Mouse (Mus musculus): Measurements from ENCODE around the gene Foxn4. TPM values are rescaled to one million over a fixed set of nuclear protein-coding genes. Genes with fewer than 3 reads are reported as not detected.

The Foxn4 gene
- total and polyA plus RNA-seq, 3 experiments: 0.12 TPM; not detected in 2

DNA sequence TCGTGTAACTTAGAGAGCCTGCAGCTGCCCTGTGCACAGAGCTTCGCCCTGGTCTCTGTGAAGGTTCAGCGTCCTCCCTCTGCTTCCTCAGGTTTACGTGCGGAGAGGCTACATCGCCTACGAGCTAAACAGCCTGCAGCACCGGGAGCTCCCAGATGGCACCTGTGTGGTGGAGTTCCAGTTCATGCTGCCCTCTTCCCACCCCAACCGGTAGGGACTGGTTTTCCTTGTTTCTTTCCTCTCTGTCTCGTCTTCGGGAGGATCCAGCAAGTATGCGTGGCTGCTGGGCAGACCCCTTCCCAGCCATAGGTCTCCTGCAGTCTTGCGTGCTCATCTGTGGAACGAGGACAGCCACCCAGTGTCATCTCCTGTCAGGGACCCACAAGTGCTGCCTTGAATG, 54.8 kb downstream of the Foxn4 start:
- H3K36me3 ChIP-seq (ENCODE audit: control insufficient read depth, insufficient read depth, low read length): no peaks in the 10 kb centered on the region
- H3K9ac ChIP-seq (ENCODE audit: low read depth, low read length): no peak overlapping the region
- TF ChIP-seq POLR2A (IDR thresholded peaks at IDR 0.05; ENCODE audit: insufficient read depth, low read depth, low read length): no peak
- TF ChIP-seq EP300 (IDR thresholded peaks at IDR 0.05; ENCODE audit: insufficient read depth, low read depth, low read length): no peak
- TF ChIP-seq CTCF (IDR thresholded peaks at IDR 0.05): no peak
- H3K4me1 ChIP-seq (ENCODE audit: control insufficient read depth, insufficient read depth, low read length): no peaks in the 10 kb centered on the region
- H3K27me3 ChIP-seq (ENCODE audit: control insufficient read depth, insufficient read depth, low read length): no peaks in the 10 kb centered on the region
- WGBS: 90% methylated on average over 14 of the region's 14 CpGs
- intact Hi-C loops (cut with DNase I): no loop called here
- H3K27ac ChIP-seq: no peak overlapping the region
- H3K4me3 ChIP-seq: no peak overlapping the region
- no peak for DNase-seq
- no peaks in the 10 kb centered on the region for H3K79me2 ChIP-seq (replicated peaks; ENCODE audit: control insufficient read depth, insufficient read depth, low read length)

DNA sequence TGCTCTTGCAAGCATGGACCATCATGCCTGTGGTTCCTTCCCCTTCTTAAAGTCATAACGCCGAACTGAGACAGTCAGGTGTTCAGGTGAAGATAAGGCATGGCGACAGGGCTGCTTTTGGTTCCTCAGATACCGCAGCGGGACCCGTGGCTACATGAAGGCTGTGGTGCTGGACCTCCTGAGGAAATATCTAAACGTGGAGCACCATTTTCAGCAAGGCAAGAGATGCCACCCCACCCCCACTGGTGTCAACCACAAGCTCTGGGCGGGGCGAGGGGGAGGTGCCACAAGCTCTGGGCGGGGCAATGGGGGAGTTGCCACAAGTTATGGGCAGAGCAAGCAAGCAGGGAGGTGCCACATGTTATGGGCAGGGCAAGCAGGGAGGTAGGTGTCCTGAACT, 60.4 kb downstream of the Foxn4 start:
- Histone ChIP-seq H3K9ac (ENCODE audit: low read depth, low read length) (no peak overlapping the region), H3K79me2 (replicated peaks; ENCODE audit: control insufficient read depth, insufficient read depth, low read length) (no peaks in the 10 kb centered on the region), H3K4me1 (ENCODE audit: control insufficient read depth, insufficient read depth, low read length) (no peaks in the 10 kb centered on the region), H3K27me3 (ENCODE audit: control insufficient read depth, insufficient read depth, low read length) (no peaks in the 10 kb centered on the region), H3K4me3 (no peak overlapping the region), H3K27ac (no peak overlapping the region), H3K36me3 (ENCODE audit: control insufficient read depth, insufficient read depth, low read length) (no peaks in the 10 kb centered on the region)
- TF ChIP-seq EP300 (IDR thresholded peaks at IDR 0.05; ENCODE audit: insufficient read depth, low read depth, low read length) (no peak), POLR2A (IDR thresholded peaks at IDR 0.05; ENCODE audit: insufficient read depth, low read depth, low read length) (no peak), CTCF (IDR thresholded peaks at IDR 0.05) (no peak)
- 67% methylated on average over 10 of the region's 10 CpGs for WGBS
- intact Hi-C loops (cut with DNase I): no loop called here
- no peak for DNase-seq

DNA sequence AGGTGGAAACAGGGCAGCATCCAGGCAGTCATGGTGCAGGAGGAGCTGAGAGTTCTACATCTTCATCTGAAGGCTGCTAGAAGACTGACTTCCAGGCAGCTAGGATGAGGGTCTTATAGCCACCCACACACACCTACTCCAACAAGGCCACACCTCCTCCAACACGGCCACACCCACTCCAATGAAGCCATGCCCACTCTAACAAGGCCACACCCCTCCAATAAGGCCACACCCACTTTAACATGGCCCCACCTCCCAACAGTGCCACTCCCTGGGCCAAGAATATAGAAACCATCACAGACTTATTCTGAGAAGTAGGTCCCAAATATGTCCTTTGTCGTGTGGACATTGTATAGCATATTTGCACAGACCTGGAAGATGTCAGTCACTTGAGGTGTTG, 67.4 kb downstream of the Foxn4 start:
- WGBS: 67% methylated on average over 2 of the region's 2 CpGs
- no peaks in the 10 kb centered on the region for H3K4me1 ChIP-seq (ENCODE audit: control insufficient read depth, insufficient read depth, low read length)
- no peak for DNase-seq
- no peaks in the 10 kb centered on the region for H3K79me2 ChIP-seq (replicated peaks; ENCODE audit: control insufficient read depth, insufficient read depth, low read length)
- no peak overlapping the region for H3K27ac ChIP-seq
- TF ChIP-seq EP300 (IDR thresholded peaks at IDR 0.05; ENCODE audit: insufficient read depth, low read depth, low read length): no peak
- no peak for TF ChIP-seq CTCF (IDR thresholded peaks at IDR 0.05)
- no peak for TF ChIP-seq POLR2A (IDR thresholded peaks at IDR 0.05; ENCODE audit: insufficient read depth, low read depth, low read length)
- H3K27me3 ChIP-seq (ENCODE audit: control insufficient read depth, insufficient read depth, low read length): no peaks in the 10 kb centered on the region
- H3K9ac ChIP-seq (ENCODE audit: low read depth, low read length): no peak overlapping the region
- intact Hi-C loops (cut with DNase I): no loop called here
- H3K4me3 ChIP-seq: no peak overlapping the region
- no peaks in the 10 kb centered on the region for H3K36me3 ChIP-seq (ENCODE audit: control insufficient read depth, insufficient read depth, low read length)

Other genes starting within 250 kb of the Foxn4 start
- 10 to 100 TPM; 10.1 to 11.2 TPM for gene Usp30, start 208.3 kb downstream of the Foxn4 start, total RNA-seq (2021)
- gene Usp30, start 208.3 kb downstream of the Foxn4 start, polyA plus RNA-seq (2012; rRNA removed): 11.2 and 13.3 TPM in 2 replicates
- not detected for gene Svop, start 182.2 kb downstream of the Foxn4 start, total RNA-seq (2021)
- gene Svop, start 182.2 kb downstream of the Foxn4 start, polyA plus RNA-seq (2012; rRNA removed): 0.08 and 0.12 TPM in 2 replicates
- 1 to 10 TPM; 1.6 to 2.0 TPM for gene Alkbh2, start 145.6 kb downstream of the Foxn4 start, total RNA-seq (2021)
- gene Alkbh2, start 145.6 kb downstream of the Foxn4 start, polyA plus RNA-seq (2012; rRNA removed): 3.0 and 3.1 TPM in 2 replicates
- 10 to 100 TPM; 27.1 to 32.1 TPM for gene Ung, start 143.4 kb downstream of the Foxn4 start, total RNA-seq (2021)
- gene Ung, start 143.4 kb downstream of the Foxn4 start, polyA plus RNA-seq (2012; rRNA removed): 24.4 and 28.3 TPM in 2 replicates
- gene Acacb, start 127.3 kb downstream of the Foxn4 start, total RNA-seq (2021): 100 to 1,000 TPM; 205 to 251 TPM
- gene Acacb, start 127.3 kb downstream of the Foxn4 start, polyA plus RNA-seq (2012; rRNA removed): 105 and 141 TPM in 2 replicates
- under 1 TPM in 1 of 2 experiments, not detected in 1; 0.39 TPM for gene Myo1h, start 15.4 kb upstream of the Foxn4 start, total RNA-seq (2021)
- gene Myo1h, start 15.4 kb upstream of the Foxn4 start, polyA plus RNA-seq (2012; rRNA removed): 0.12 and 0.47 TPM in 2 replicates
- 10 to 100 TPM; 48.9 to 51.8 TPM for gene Kctd10, start 106.7 kb upstream of the Foxn4 start, total RNA-seq (2021)
- gene Kctd10, start 106.7 kb upstream of the Foxn4 start, polyA plus RNA-seq (2012; rRNA removed): 48.0 and 63.5 TPM in 2 replicates
- 100 to 1,000 TPM in 1 of 2 experiments, 10 to 100 TPM in 1; 86.3 to 101 TPM for gene Ube3b, start 106.8 kb upstream of the Foxn4 start, total RNA-seq (2021)
- 84.2 and 103 TPM in 2 replicates for gene Ube3b, start 106.8 kb upstream of the Foxn4 start, polyA plus RNA-seq (2012; rRNA removed)
- 10 to 100 TPM; 19.4 to 21.0 TPM for gene Mmab, start 170.3 kb upstream of the Foxn4 start, total RNA-seq (2021)
- 24.7 and 28.2 TPM in 2 replicates for gene Mmab, start 170.3 kb upstream of the Foxn4 start, polyA plus RNA-seq (2012; rRNA removed)
- 10 to 100 TPM in 1 of 2 experiments, 1 to 10 TPM in 1; 9.8 to 10.6 TPM for gene Mvk, start 170.5 kb upstream of the Foxn4 start, total RNA-seq (2021)
- 10.9 and 12.4 TPM in 2 replicates for gene Mvk, start 170.5 kb upstream of the Foxn4 start, polyA plus RNA-seq (2012; rRNA removed)

All from heart, adult 2 months (tissue).